ENCODE assay signal across 20 mouse cellular contexts in the genomic region with DNA sequence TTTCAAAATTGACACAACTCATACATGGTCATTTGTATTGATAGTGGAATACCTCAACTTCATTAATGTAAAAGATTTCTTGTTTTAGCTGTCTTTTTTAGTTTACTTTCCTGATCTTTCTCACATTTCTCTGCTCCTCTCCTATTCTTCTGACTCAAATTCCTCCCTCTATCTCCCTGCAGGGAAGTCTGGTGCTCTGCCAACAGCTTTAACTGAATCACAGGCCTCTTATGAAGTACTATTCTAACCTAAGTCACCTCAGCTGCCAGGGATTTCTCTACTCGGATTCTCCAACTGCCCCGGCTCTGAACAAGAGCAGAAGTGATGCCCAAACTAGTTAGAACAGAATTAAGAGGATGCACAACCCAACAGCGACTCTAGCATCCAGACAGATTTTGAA.
DNase-seq lines count a peak whose midpoint lies in the region; ATAC-seq and TF ChIP-seq lines count a peak whose summit lies in the region.
"Had no signal": no experiment of that assay in that cellular context is flagged by ENCODE, and none has a peak within 500 bp of the region (broad histone marks: within the 10 kb centered on the region; RNA-seq: fewer than 3 reads in every experiment).

No protein-coding gene starts in this region.

- no peaks in the 10 kb centered on the region for H3K36me3 ChIP-seq in limb, embryonic 14.5 days (ENCODE audit: control insufficient read depth, insufficient read depth, low read length)
- H3K36me3 ChIP-seq in limb, embryonic 10.5 days: no peaks in the 10 kb centered on the region
- H3K36me3 ChIP-seq in midbrain, embryonic 13.5 days: no peaks in the 10 kb centered on the region
- H3K36me3 ChIP-seq: embryonic facial prominence, embryonic 13.5 days; forebrain, embryonic 15.5 days; heart, embryonic 15.5 days had no signal

- no peak for TF ChIP-seq POLR2A in limb, embryonic 14.5 days (IDR thresholded peaks at IDR 0.05; ENCODE audit: borderline replicate concordance, extremely low read depth, insufficient read depth, insufficient read length)

- H3K4me2 ChIP-seq in limb, embryonic 14.5 days (replicated peaks; ENCODE audit: low read depth, low read length, severe bottlenecking): no peak overlapping the region
- H3K4me2 ChIP-seq in midbrain, embryonic 13.5 days (replicated peaks): no peak overlapping the region
- H3K4me2 ChIP-seq: embryonic facial prominence, embryonic 13.5 days; forebrain, embryonic 15.5 days; heart, embryonic 11.5 days; heart, embryonic 15.5 days; hindbrain, embryonic 14.5 days had no signal

- 71% methylated on average over 3 of the region's 3 CpGs for WGBS in limb, embryonic 14.5 days
- WGBS in limb, embryonic 10.5 days: 89% methylated on average over 3 of the region's 3 CpGs
- 72% methylated on average over 3 of the region's 3 CpGs for WGBS in midbrain, embryonic 13.5 days

- H3K9ac ChIP-seq in limb, embryonic 14.5 days (ENCODE audit: low read depth, low read length, severe bottlenecking): no peak overlapping the region
- no peak overlapping the region for H3K9ac ChIP-seq in midbrain, embryonic 13.5 days (replicated peaks)
- H3K9ac ChIP-seq: embryonic facial prominence, embryonic 13.5 days; forebrain, embryonic 15.5 days; heart, embryonic 15.5 days; hindbrain, embryonic 14.5 days had no signal

- H3K4me3 ChIP-seq in limb, embryonic 14.5 days (replicated peaks; ENCODE audit: low read length): no peak overlapping the region
- H3K4me3 ChIP-seq in limb, embryonic 10.5 days: no peak overlapping the region
- H3K4me3 ChIP-seq in midbrain, embryonic 13.5 days (replicated peaks): no peak overlapping the region
- H3K4me3 ChIP-seq: embryonic facial prominence, embryonic 13.5 days; forebrain, embryonic 15.5 days; heart, adult 2 months; heart, embryonic 15.5 days had no signal

- H3K27ac ChIP-seq in limb, embryonic 14.5 days (replicated peaks; ENCODE audit: low read depth, low read length): no peak overlapping the region
- H3K27ac ChIP-seq in limb, embryonic 10.5 days: no peak overlapping the region
- H3K27ac ChIP-seq in midbrain, embryonic 13.5 days: no peak overlapping the region
- H3K27ac ChIP-seq: embryonic facial prominence, embryonic 13.5 days; forebrain, embryonic 15.5 days; heart, adult 2 months; heart, embryonic 15.5 days; hindbrain, embryonic 14.5 days had no signal

- H3K4me1 ChIP-seq in limb, embryonic 14.5 days (ENCODE audit: control insufficient read depth, insufficient read depth, low read length): no peaks in the 10 kb centered on the region
- no peaks in the 10 kb centered on the region for H3K4me1 ChIP-seq in limb, embryonic 10.5 days
- no peaks in the 10 kb centered on the region for H3K4me1 ChIP-seq in midbrain, embryonic 13.5 days (replicated peaks)
- H3K4me1 ChIP-seq: embryonic facial prominence, embryonic 13.5 days; forebrain, embryonic 15.5 days; heart, embryonic 15.5 days had no signal

- DNase-seq in frontal cortex, postnatal 36 days (ENCODE audit: low spot score in 2 of 2): peak; percentile 6 to 9
- DNase-seq in frontal cortex, postnatal 10 days (ENCODE audit: low spot score in 2 of 2): no peak
- peak; percentile 5 for DNase-seq in limb, embryonic 14.5 days (ENCODE audit: low spot score)
- DNase-seq in limb, embryonic 10.5 days (ENCODE audit: low spot score): no peak
- peak; percentile 5 for DNase-seq in right cerebral cortex, postnatal 14 days
- DNase-seq in right cerebral cortex, postnatal 36 days (ENCODE audit: low spot score in 2 of 2): no peak
- DNase-seq in telencephalon, adult 2 months (ENCODE audit: low read depth, low spot score): peak; percentile 9
- DNase-seq: adrenal gland, adult 8-10 months; adrenal gland, postnatal 36 days; cerebellum, adult 11-12 months; cerebellum, adult 9-11 months; gastrocnemius, postnatal 14 days; heart, adult 2 months; heart, postnatal 14 days had no signal

- no peaks in the 10 kb centered on the region for H3K9me3 ChIP-seq in limb, embryonic 14.5 days (ENCODE audit: control insufficient read depth, low read length)
- H3K9me3 ChIP-seq in limb, embryonic 10.5 days (replicated peaks): no peaks in the 10 kb centered on the region
- H3K9me3 ChIP-seq in midbrain, embryonic 13.5 days: no peaks in the 10 kb centered on the region
- H3K9me3 ChIP-seq: embryonic facial prominence, embryonic 13.5 days; forebrain, embryonic 15.5 days; heart, embryonic 15.5 days had no signal

- no peaks in the 10 kb centered on the region for H3K27me3 ChIP-seq in limb, embryonic 14.5 days (ENCODE audit: control insufficient read depth, insufficient read depth, low read length)
- H3K27me3 ChIP-seq in limb, embryonic 10.5 days (ENCODE audit: low read depth, poor library complexity, severe bottlenecking): no peaks in the 10 kb centered on the region
- no peaks in the 10 kb centered on the region for H3K27me3 ChIP-seq in midbrain, embryonic 13.5 days
- H3K27me3 ChIP-seq: embryonic facial prominence, embryonic 13.5 days; forebrain, embryonic 15.5 days; heart, embryonic 15.5 days had no signal

- no peak for ATAC-seq in limb, embryonic 14.5 days (ENCODE audit: low FRiP score, low read depth)
- no peak for ATAC-seq in midbrain, embryonic 13.5 days
- ATAC-seq: forebrain, embryonic 15.5 days had no signal

Comparison
In these comparisons a context has a peak if more than half of its experiments do, and no peak if none do; other contexts are left out.
1. DNase-seq: peak in frontal cortex, postnatal 36 days (2 of 2), limb, embryonic 14.5 days (single experiment), right cerebral cortex, postnatal 14 days (single experiment) and telencephalon, adult 2 months (single experiment); none in frontal cortex, postnatal 10 days (0 of 2), limb, embryonic 10.5 days (single experiment) and right cerebral cortex, postnatal 36 days (0 of 2).